ENCODE assay signal across 9 mouse cellular contexts in genomic region chr7:84424670-84425385, GRCm38 (mm10). TPM values are rescaled to one million over a fixed set of nuclear protein-coding genes. Genes with fewer than 3 reads are reported as not detected.
DNase-seq lines count a peak whose midpoint lies in the region; ATAC-seq and TF ChIP-seq lines count a peak whose summit lies in the region.
"Had no signal": no experiment of that assay in that cellular context is flagged by ENCODE, and none has a peak within 500 bp of the region (broad histone marks: within the 10 kb centered on the region; RNA-seq: fewer than 3 reads in every experiment).

No protein-coding gene starts in this region.

- H3K9ac ChIP-seq in liver, adult 2 months (ENCODE audit: low read depth, low read length) = no peak overlapping the region
- H3K9ac ChIP-seq in liver, embryonic 11.5 days (ENCODE audit: low read depth, low read length) = no peak overlapping the region
- no peak overlapping the region for H3K9ac ChIP-seq in kidney, embryonic 15.5 days
- H3K9ac ChIP-seq in heart, embryonic 11.5 days (ENCODE audit: low read depth, low read length) = no peak overlapping the region
- H3K9ac ChIP-seq: embryonic facial prominence, embryonic 15.5 days had no signal

- no peaks in the 10 kb centered on the region for H3K9me3 ChIP-seq in liver, embryonic 11.5 days (ENCODE audit: control insufficient read depth, low read length)
- H3K9me3 ChIP-seq in G1E (replicated peaks) = no peaks in the 10 kb centered on the region
- no peaks in the 10 kb centered on the region for H3K9me3 ChIP-seq in kidney, embryonic 15.5 days (replicated peaks)
- no peaks in the 10 kb centered on the region for H3K9me3 ChIP-seq in heart, embryonic 11.5 days (replicated peaks; ENCODE audit: control insufficient read depth, low read length)
- H3K9me3 ChIP-seq: embryonic facial prominence, embryonic 15.5 days had no signal

- WGBS in liver, adult 2 months = 79% methylated on average over 7 of the region's 7 CpGs
- 78% methylated on average over 7 of the region's 7 CpGs for WGBS in liver, embryonic 11.5 days
- 77% methylated on average over 7 of the region's 7 CpGs for WGBS in bone marrow, adult 2 months
- WGBS in kidney, embryonic 15.5 days = 74% methylated on average over 7 of the region's 7 CpGs
- whole genome bisulfite sequencing in small intestine, adult 2 months = 84% methylated on average over 7 of the region's 7 CpGs
- WGBS in heart, embryonic 11.5 days (ENCODE audit: insufficient replicate concordance) = 74% methylated on average over 7 of the region's 7 CpGs

- H3K27ac ChIP-seq in liver, adult 2 months (replicated peaks; ENCODE audit: insufficient read depth, low read depth, low read length) = no peak overlapping the region
- H3K27ac ChIP-seq in liver, embryonic 11.5 days (ENCODE audit: low read depth, low read length) = no peak overlapping the region
- H3K27ac ChIP-seq in bone marrow, adult 2 months (ENCODE audit: control insufficient read depth, insufficient read depth, low read depth, low read length, poor library complexity) = no peak overlapping the region
- no peak overlapping the region for H3K27ac ChIP-seq in kidney, embryonic 15.5 days
- no peak overlapping the region for H3K27ac ChIP-seq in small intestine, adult 2 months (ENCODE audit: insufficient read depth, low read depth, low read length)
- H3K27ac ChIP-seq in heart, embryonic 11.5 days (ENCODE audit: low read depth, low read length) = no peak overlapping the region
- H3K27ac ChIP-seq: embryonic facial prominence, embryonic 15.5 days had no signal

- TF ChIP-seq POLR2A in liver, adult 2 months (IDR thresholded peaks at IDR 0.05; ENCODE audit: extremely low read depth, insufficient read depth, low read length) = no peak
- no peak for TF ChIP-seq POLR2A in bone marrow, adult 2 months (IDR thresholded peaks at IDR 0.05; ENCODE audit: borderline replicate concordance, control insufficient read depth, low read depth, low read length)
- TF ChIP-seq POLR2A in small intestine, adult 2 months (IDR thresholded peaks at IDR 0.05; ENCODE audit: low read depth, low read length) = no peak

- no peaks in the 10 kb centered on the region for H3K4me1 ChIP-seq in liver, adult 2 months (ENCODE audit: control insufficient read depth, insufficient read depth, low read length)
- no peaks in the 10 kb centered on the region for H3K4me1 ChIP-seq in liver, embryonic 11.5 days (replicated peaks; ENCODE audit: control insufficient read depth, insufficient read depth, low read length)
- no peaks in the 10 kb centered on the region for H3K4me1 ChIP-seq in G1E (ENCODE audit: insufficient read depth, low read depth, low read length)
- H3K4me1 ChIP-seq in bone marrow, adult 2 months (ENCODE audit: control insufficient read depth, insufficient read depth, low read length) = no peaks in the 10 kb centered on the region
- H3K4me1 ChIP-seq in kidney, embryonic 15.5 days = no peaks in the 10 kb centered on the region
- peaks cover 4% of the 10 kb centered on the region; the same call in 1 of the 2 replicates for H3K4me1 ChIP-seq in small intestine, adult 2 months (ENCODE audit: control insufficient read depth, insufficient read depth, insufficient read length, low read length)
- H3K4me1 ChIP-seq in heart, embryonic 11.5 days (ENCODE audit: control insufficient read depth, insufficient read depth, low read length) = no peaks in the 10 kb centered on the region
- H3K4me1 ChIP-seq: embryonic facial prominence, embryonic 15.5 days had no signal

- no peaks in the 10 kb centered on the region for H3K79me2 ChIP-seq in liver, adult 2 months (ENCODE audit: control insufficient read depth, insufficient read depth, low read length)

- no peak overlapping the region for H3K4me3 ChIP-seq in liver, adult 2 months (ENCODE audit: insufficient read depth, low read depth, low read length)
- no peak overlapping the region for H3K4me3 ChIP-seq in liver, embryonic 11.5 days (ENCODE audit: low read depth, low read length)
- H3K4me3 ChIP-seq in G1E (ENCODE audit: low read depth, low read length) = no peak overlapping the region
- H3K4me3 ChIP-seq in bone marrow, adult 2 months (replicated peaks; ENCODE audit: control insufficient read depth, low read depth, low read length) = no peak overlapping the region
- no peak overlapping the region for H3K4me3 ChIP-seq in kidney, embryonic 15.5 days (replicated peaks)
- H3K4me3 ChIP-seq in small intestine, adult 2 months (ENCODE audit: low read depth, low read length) = no peak overlapping the region
- no peak overlapping the region for H3K4me3 ChIP-seq in heart, embryonic 11.5 days (ENCODE audit: low read depth, low read length)
- H3K4me3 ChIP-seq: embryonic facial prominence, embryonic 15.5 days had no signal

- H3K4me2 ChIP-seq in liver, embryonic 11.5 days = no peak overlapping the region
- H3K4me2 ChIP-seq in kidney, embryonic 15.5 days = no peak overlapping the region
- no peak overlapping the region for H3K4me2 ChIP-seq in heart, embryonic 11.5 days
- H3K4me2 ChIP-seq: embryonic facial prominence, embryonic 15.5 days had no signal

- peak; percentile 43 for DNase-seq in liver, adult 2 months (ENCODE audit: extremely low read depth, low read depth, low spot score)
- DNase-seq in liver, embryonic 11.5 days (ENCODE audit: low spot score) = no peak
- no peak for DNase-seq in G1E (ENCODE audit: low spot score)
- no peak for DNase-seq in natural killer cell, adult 2 months (ENCODE audit: low spot score in 2 of 2)

- H3K27me3 ChIP-seq in liver, adult 2 months (ENCODE audit: control insufficient read depth, insufficient read depth, low read length) = no peaks in the 10 kb centered on the region
- H3K27me3 ChIP-seq in liver, embryonic 11.5 days (replicated peaks; ENCODE audit: control insufficient read depth, insufficient read depth, low read length) = no peaks in the 10 kb centered on the region
- no peaks in the 10 kb centered on the region for H3K27me3 ChIP-seq in G1E (ENCODE audit: insufficient read depth, low read length)
- H3K27me3 ChIP-seq in kidney, embryonic 15.5 days = no peaks in the 10 kb centered on the region
- no peaks in the 10 kb centered on the region for H3K27me3 ChIP-seq in small intestine, adult 2 months (ENCODE audit: control insufficient read depth, insufficient read depth, low read length)
- no peaks in the 10 kb centered on the region for H3K27me3 ChIP-seq in heart, embryonic 11.5 days (ENCODE audit: control insufficient read depth, insufficient read depth, low read length)
- H3K27me3 ChIP-seq: embryonic facial prominence, embryonic 15.5 days had no signal

- TF ChIP-seq CTCF in liver, adult 2 months (IDR thresholded peaks at IDR 0.05; ENCODE audit: low read depth, low read length) = peak; percentile 52; the same call in 1 of the 2 replicates
- 0 out of 2 replicates have a peak, but pooled peaks have one; percentile 13 for TF ChIP-seq CTCF in G1E (IDR thresholded peaks at IDR 0.05; ENCODE audit: low read depth, low read length)
- TF ChIP-seq CTCF in bone marrow, adult 2 months (IDR thresholded peaks at IDR 0.05; ENCODE audit: control insufficient read depth, insufficient read depth, low read length) = peak; percentile 11; the same call in 1 of the 2 replicates
- peak; percentile 42; the same call in 1 of the 2 replicates for TF ChIP-seq CTCF in small intestine, adult 2 months (IDR thresholded peaks at IDR 0.05; ENCODE audit: extremely low read depth, insufficient read length, insufficient replicate concordance, low read depth, low read length)

- no peak for ATAC-seq in liver, embryonic 11.5 days (replicated peaks; ENCODE audit: low FRiP score)
- no peak for ATAC-seq in G1E (ENCODE audit: extremely low read depth, insufficient number of reproducible peaks, low FRiP score, poor library complexity, severe bottlenecking)
- 0 out of 2 replicates have a peak, but pooled peaks have one; percentile 33 for ATAC-seq in kidney, embryonic 15.5 days (replicated peaks; ENCODE audit: low FRiP score)
- no peak for ATAC-seq in heart, embryonic 11.5 days (replicated peaks; ENCODE audit: insufficient number of reproducible peaks, low FRiP score, low TSS enrichment)

- no peaks in the 10 kb centered on the region for H3K36me3 ChIP-seq in liver, adult 2 months (ENCODE audit: control insufficient read depth, insufficient read depth, low read length)
- H3K36me3 ChIP-seq in liver, embryonic 11.5 days (ENCODE audit: control insufficient read depth, insufficient read depth, low read length) = no peaks in the 10 kb centered on the region
- no peaks in the 10 kb centered on the region for H3K36me3 ChIP-seq in G1E (replicated peaks)
- H3K36me3 ChIP-seq in kidney, embryonic 15.5 days = no peaks in the 10 kb centered on the region
- H3K36me3 ChIP-seq in small intestine, adult 2 months (ENCODE audit: control insufficient read depth, insufficient read depth, low read length) = no peaks in the 10 kb centered on the region
- H3K36me3 ChIP-seq in heart, embryonic 11.5 days (ENCODE audit: control insufficient read depth, insufficient read depth, low read length) = no peaks in the 10 kb centered on the region
- H3K36me3 ChIP-seq: embryonic facial prominence, embryonic 15.5 days had no signal

RNA-seq across cellular contexts. Expression of gene Arnt2, which starts 14.9 kb away (rescaled TPM):
- under 0.01 TPM in 1 of 2 replicates, not detected in the other for total RNA-seq in liver, adult 2 months (2014; rRNA removed)
- not detected in 2 replicates for polyA plus RNA-seq in liver, adult 2 months (2012; rRNA removed)
- polyA plus RNA-seq in liver, embryonic 11.5 days (2014; fragmentation: Nextera tagmentation; extraction: Ambion mirVana) = 2.2 and 2.7 TPM in 2 replicates
- total RNA-seq in G1E (2014; fragmentation: Nextera tagmentation) (not detected in 2 replicates), G1E (2017) (0.05 and 0.12 TPM in 2 replicates)
- polyA plus RNA-seq in G1E (2012) = not detected in 2 replicates
- polyA plus RNA-seq in bone marrow, adult 2 months (2011; ENCODE audit: insufficient read depth, insufficient read length, low replicate concordance, missing spikeins) = 2.0 and 2.5 TPM in 2 replicates
- polyA plus RNA-seq in kidney, embryonic 15.5 days (2015; fragmentation: Nextera tagmentation; extraction: Ambion mirVana) = 10.5 and 12.2 TPM in 2 replicates
- 0.58 and 3.2 TPM in 2 replicates for polyA plus RNA-seq in small intestine, adult 2 months (2012; rRNA removed)
- polyA plus RNA-seq in heart, embryonic 11.5 days (2014; fragmentation: Nextera tagmentation; extraction: Ambion mirVana) = 3.1 and 3.2 TPM in 2 replicates
